Mouse (Mus musculus): Measurements from ENCODE around the gene Obscn.

The Obscn gene

GRCm38 (mm10) chr11:58983691-58984341, 152.4 kb downstream of the Obscn start:
- DNase-seq (ENCODE audit: low spot score) = no peak

- no peak for DNase-seq (ENCODE audit: low spot score)
These were observed 153.6 kb downstream of the Obscn start for GRCm38 (mm10) chr11:58982471-58983097.

GRCm38 (mm10) chr11:58981541-58982447, 154.4 kb downstream of the Obscn start:
- no peak for DNase-seq (ENCODE audit: low spot score)

- no peak for DNase-seq (ENCODE audit: low spot score)
These were observed 155.7 kb downstream of the Obscn start for GRCm38 (mm10) chr11:58980381-58980990.

- DNase-seq (ENCODE audit: low spot score) = no peak
These were observed 156.5 kb downstream of the Obscn start for GRCm38 (mm10) chr11:58979661-58980060.

- DNase-seq (ENCODE audit: low spot score) = no peak
These were observed 157.0 kb downstream of the Obscn start for GRCm38 (mm10) chr11:58979183-58979582.

GRCm38 (mm10) chr11:58978706-58979030, 157.5 kb downstream of the Obscn start:
- DNase-seq (ENCODE audit: low spot score) = no peak

GRCm38 (mm10) chr11:58978027-58978705, 158.0 kb downstream of the Obscn start, which contains the start of gene Trim11:
Gene Trim11, plus strand, starts transcription at chr11:58978093.
- DNase-seq (ENCODE audit: low spot score) = no peak

GRCm38 (mm10) chr11:58977607-58978026, 158.6 kb downstream of the Obscn start:
- no peak for DNase-seq (ENCODE audit: low spot score)

- no peak for DNase-seq (ENCODE audit: low spot score)
These were observed 159.1 kb downstream of the Obscn start for GRCm38 (mm10) chr11:58977150-58977549.

GRCm38 (mm10) chr11:58974414-58974813, 161.8 kb downstream of the Obscn start:
- no peak for DNase-seq (ENCODE audit: low spot score)

GRCm38 (mm10) chr11:58971796-58972195, 164.4 kb downstream of the Obscn start:
- no peak for DNase-seq (ENCODE audit: low spot score)

- DNase-seq (ENCODE audit: low spot score) = no peak
These were observed 165.2 kb downstream of the Obscn start for GRCm38 (mm10) chr11:58970831-58971530.

GRCm38 (mm10) chr11:58969659-58970058, 166.5 kb downstream of the Obscn start:
- no peak for DNase-seq (ENCODE audit: low spot score)

- no peak for DNase-seq (ENCODE audit: low spot score)
These were observed 167.2 kb downstream of the Obscn start for GRCm38 (mm10) chr11:58969027-58969426.

- no peak for DNase-seq (ENCODE audit: low spot score)
These were observed 167.7 kb downstream of the Obscn start for GRCm38 (mm10) chr11:58968551-58968950.

GRCm38 (mm10) chr11:58967346-58967745, 168.9 kb downstream of the Obscn start:
- DNase-seq (ENCODE audit: low spot score) = no peak

GRCm38 (mm10) chr11:58965001-58965760, 171.0 kb downstream of the Obscn start:
- DNase-seq (ENCODE audit: low spot score) = no peak

- no peak for DNase-seq (ENCODE audit: low spot score)
These were observed 172.0 kb downstream of the Obscn start for GRCm38 (mm10) chr11:58964216-58964615.

GRCm38 (mm10) chr11:58963543-58963942, 172.7 kb downstream of the Obscn start:
- no peak for DNase-seq (ENCODE audit: low spot score)
